Mouse (Mus musculus) liver, embryonic 12.5 days (tissue): ENCODE data around the gene Selplg. TPM values are rescaled to one million over a fixed set of nuclear protein-coding genes. Genes with fewer than 3 reads are reported as not detected.

ENCODE experiments used
- ATAC-seq: fragments of 200-750 bp; cut with Nextera tagmentation; 2 replicates; pipeline ENCODE4 v1.8.0; 2017; ENCODE audit warnings: moderate number of reproducible peaks, mild to moderate bottlenecking, moderate library complexity
- H3K27ac ChIP-seq: fragments of 300-500 bp; sonication (generic); 2 replicates; pipeline ENCODE4 v1.5.1; 2016; ENCODE audit warnings: mild to moderate bottlenecking
- H3K27me3 ChIP-seq: fragments of 300-500 bp; sonication (generic); replicated peaks from 2 replicates; pipeline ENCODE4 v1.6.1; 2016; ENCODE audit warnings: mild to moderate bottlenecking, moderate library complexity
- H3K36me3 ChIP-seq: fragments of 300-500 bp; sonication (generic); 2 replicates; pipeline ENCODE4 v1.6.1; 2016; ENCODE audit warnings: mild to moderate bottlenecking, moderate library complexity
- H3K4me1 ChIP-seq: fragments of 300-500 bp; sonication (generic); 2 replicates; pipeline ENCODE4 v1.6.1; 2016
- H3K4me2 ChIP-seq: fragments of 300-500 bp; sonication (generic); 2 replicates; pipeline ENCODE4 v1.6.1; 2016; ENCODE audit warnings: mild to moderate bottlenecking, moderate library complexity
- H3K4me3 ChIP-seq: fragments of 300-500 bp; sonication (generic); 2 replicates; pipeline ENCODE4 v1.5.1; 2016; ENCODE audit warnings: mild to moderate bottlenecking, moderate library complexity
- H3K9ac ChIP-seq: fragments of 300-500 bp; sonication (generic); 2 replicates; pipeline ENCODE4 v1.6.1; 2016; ENCODE audit warnings: mild to moderate bottlenecking, moderate library complexity
- H3K9me3 ChIP-seq: fragments of 300-500 bp; sonication (generic); replicated peaks from 2 replicates; pipeline ENCODE4 v1.6.1; 2016; ENCODE audit warnings: mild to moderate bottlenecking, moderate library complexity
- WGBS: fragments of 180-500 bp; shearing (Covaris S2); methylation state at CpG from one replicate; pipeline ENCODE4 v1.1.7; 2016; ENCODE audit not compliant: insufficient replicate concordance; 5-methylcytosine and 5-hydroxymethylcytosine counted together
- polyA plus RNA-seq: library from polyadenylated mRNA; unstranded; fragments of >200 nt; fragmentation: Nextera tagmentation; extraction: Ambion mirVana; gene quantifications from 2 replicates; pipeline ENCODE4 v1.2.1, GENCODE M21; 2016

Gene Selplg
- polyA plus RNA-seq, 1 experiment from 2014 or later, result 11.6 TPM

DNA sequence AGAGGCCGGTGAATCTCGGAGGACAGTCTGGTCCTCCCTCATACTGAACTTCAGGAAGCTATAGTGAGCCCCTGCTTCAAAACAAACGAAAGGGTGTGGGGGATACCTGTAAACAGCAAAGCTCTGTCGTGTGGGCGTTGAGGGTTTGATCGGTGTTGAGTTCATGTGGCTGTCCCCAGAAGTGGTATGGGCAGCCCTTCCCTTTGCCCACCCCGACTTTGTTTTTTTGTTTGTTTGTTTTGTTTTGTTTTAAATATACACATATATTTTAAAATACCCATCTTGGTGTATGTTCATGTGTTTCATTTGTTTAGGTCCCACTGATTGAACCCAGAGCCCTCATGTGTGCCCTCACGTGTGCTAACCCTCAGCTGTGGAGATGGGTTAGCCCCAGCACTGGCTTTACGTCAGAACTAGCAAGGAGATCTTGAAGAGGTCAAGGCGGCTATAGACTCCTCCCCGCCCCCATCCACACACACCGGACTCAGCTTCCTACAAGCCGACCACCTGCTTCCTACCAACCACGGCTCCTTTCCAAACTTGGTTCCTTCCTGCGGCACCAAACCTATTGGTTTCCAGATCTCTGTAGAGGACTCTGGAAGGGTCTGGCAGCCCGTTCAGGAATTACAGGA, 988 bp upstream of the Selplg start:
- no peaks in the 10 kb centered on the region for H3K36me3 ChIP-seq
- H3K9me3 ChIP-seq, result no peaks in the 10 kb centered on the region
- H3K9ac ChIP-seq, result no peak overlapping the region
- no peak overlapping the region for H3K27ac ChIP-seq
- H3K4me3 ChIP-seq, result no peak overlapping the region
- no peak for ATAC-seq
- WGBS, result 38% methylated on average over 16 of the region's 16 CpGs
- H3K27me3 ChIP-seq, result no peaks in the 10 kb centered on the region
- H3K4me2 ChIP-seq, result no peak overlapping the region
- peaks cover 29% of the 10 kb centered on the region for H3K4me1 ChIP-seq

DNA sequence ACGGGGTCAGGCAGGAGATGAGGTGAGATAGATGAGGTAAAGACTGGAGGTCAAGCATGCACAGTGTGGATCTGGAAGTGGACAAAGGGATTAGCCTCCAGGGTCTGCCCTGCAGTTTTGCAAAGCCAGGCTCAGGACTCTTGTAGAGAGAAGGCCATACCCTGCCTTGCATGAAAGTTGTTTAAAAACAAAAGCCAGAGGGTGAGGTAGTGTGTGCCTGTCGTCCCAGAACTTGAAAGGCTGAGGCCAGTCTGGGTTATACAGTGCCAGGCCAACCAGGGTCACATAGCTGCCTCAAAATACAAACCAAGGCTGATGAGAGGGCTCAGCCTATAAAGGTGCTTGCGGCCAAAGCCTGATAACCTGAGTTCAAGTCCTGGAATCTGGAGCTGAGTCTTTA, 703 bp downstream of the Selplg start:
- Histone ChIP-seq H3K9me3 (no peaks in the 10 kb centered on the region), H3K4me3 (no peak overlapping the region), H3K36me3 (no peaks in the 10 kb centered on the region), H3K4me2 (no peak overlapping the region), H3K9ac (no peak overlapping the region), H3K27me3 (no peaks in the 10 kb centered on the region), H3K4me1 (peaks cover 38% of the 10 kb centered on the region), H3K27ac (no peak overlapping the region)
- 61% methylated on average over 3 of the region's 3 CpGs for WGBS
- ATAC-seq, result no peak

DNA sequence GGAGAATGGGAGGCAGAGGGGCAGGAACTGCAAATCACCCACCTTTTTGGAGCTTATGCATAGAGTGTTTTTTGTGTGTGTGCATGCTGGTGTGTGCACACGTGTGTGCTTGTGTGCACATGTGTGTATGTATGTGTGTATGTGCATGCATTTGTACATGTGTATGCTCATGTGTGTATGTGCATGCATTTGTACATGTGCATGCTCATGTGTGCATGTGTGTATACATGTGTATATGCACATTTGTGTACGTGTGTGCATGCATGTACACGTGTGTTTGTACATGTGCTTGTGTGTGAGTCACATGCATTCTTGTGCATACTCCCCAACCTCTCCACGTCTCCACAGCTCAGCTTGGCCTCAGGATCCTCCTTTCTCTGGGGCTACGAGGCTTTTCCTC, 1.6 kb downstream of the Selplg start:
- no peak for ATAC-seq
- Histone ChIP-seq H3K4me3 (no peak overlapping the region), H3K4me2 (peak overlapping the region; percentile 62), H3K4me1 (peaks cover 39% of the 10 kb centered on the region), H3K9ac (no peak overlapping the region), H3K27ac (no peak overlapping the region), H3K36me3 (no peaks in the 10 kb centered on the region), H3K9me3 (no peaks in the 10 kb centered on the region), H3K27me3 (0 out of 2 replicates have a peak, but pooled peaks cover 6% of the 10 kb centered on the region)
- WGBS, result 70% methylated on average over 5 of the region's 5 CpGs

DNA sequence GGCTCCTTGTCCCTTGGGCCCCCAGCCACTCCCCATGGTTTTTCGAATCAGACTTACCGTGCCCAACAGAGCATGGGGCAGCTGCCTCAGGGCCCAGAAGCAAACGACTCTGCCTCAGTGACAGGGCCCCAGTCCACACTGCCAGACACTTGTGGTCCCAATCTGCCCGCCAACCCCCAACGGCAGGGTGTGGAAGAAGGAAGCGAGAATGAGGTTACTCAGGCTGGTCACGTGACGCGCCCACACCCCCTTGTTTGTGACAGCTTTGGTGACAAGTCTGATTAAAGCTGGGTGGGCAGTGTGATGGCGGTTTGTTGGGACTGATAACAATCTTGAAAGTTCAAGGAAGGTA, 2.2 kb downstream of the Selplg start:
- peak overlapping the region; percentile 62 for H3K4me2 ChIP-seq

DNA sequence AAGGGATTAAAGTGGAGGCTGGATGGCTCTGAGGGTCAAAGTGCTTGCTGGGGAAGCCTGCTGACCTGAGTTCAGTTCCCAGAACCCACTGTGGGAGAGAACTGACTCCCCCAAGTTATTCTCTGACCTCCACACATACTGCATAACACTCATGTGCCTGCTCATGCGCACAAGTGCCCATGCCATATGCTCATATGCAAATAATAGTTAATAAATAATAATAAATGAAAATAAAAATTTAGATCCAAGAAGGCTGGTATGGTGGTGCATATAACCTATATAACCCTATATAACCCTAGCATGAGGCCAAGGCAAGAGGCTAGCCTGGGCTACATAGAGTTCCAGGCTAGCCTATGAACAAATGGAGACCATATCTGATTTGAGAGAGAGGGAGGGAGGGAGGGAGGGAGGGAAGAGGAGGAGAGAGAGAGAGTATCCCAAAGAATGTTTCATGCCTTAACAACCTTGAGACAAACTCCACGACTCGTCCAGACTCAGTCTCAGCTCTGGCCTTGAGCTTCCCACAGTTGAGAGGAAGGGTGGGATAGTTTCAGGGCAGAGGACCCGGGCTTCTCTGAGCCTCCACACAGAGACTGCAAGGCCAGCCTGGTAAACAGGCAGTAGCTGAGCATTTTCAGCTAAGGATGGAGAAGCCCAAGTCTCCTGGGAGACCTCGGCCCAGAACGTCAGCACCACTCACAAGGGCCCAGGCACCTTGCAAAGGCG, 2.7 kb downstream of the Selplg start:
- no peaks in the 10 kb centered on the region for H3K9me3 ChIP-seq
- H3K27ac ChIP-seq, result peak overlapping the region; percentile 56
- peak; percentile 19 for ATAC-seq
- peak overlapping the region; percentile 48 for H3K9ac ChIP-seq
- peak overlapping the region; percentile 36 for H3K4me3 ChIP-seq
- WGBS, result 46% methylated on average over 7 of the region's 7 CpGs
- peaks cover 49% of the 10 kb centered on the region for H3K4me1 ChIP-seq
- peak overlapping the region; percentile 62 for H3K4me2 ChIP-seq
- no peaks in the 10 kb centered on the region for H3K36me3 ChIP-seq
- 0 out of 2 replicates have a peak, but pooled peaks cover 6% of the 10 kb centered on the region for H3K27me3 ChIP-seq

More for the DNA sequence above, 2.2 kb downstream of the Selplg start:
- Histone ChIP-seq H3K9ac (peak overlapping the region; percentile 48), H3K4me3 (peak overlapping the region; percentile 36), H3K4me1 (peaks cover 44% of the 10 kb centered on the region), H3K27me3 (0 out of 2 replicates have a peak, but pooled peaks cover 6% of the 10 kb centered on the region), H3K27ac (peak overlapping the region; percentile 56), H3K36me3 (no peaks in the 10 kb centered on the region), H3K9me3 (no peaks in the 10 kb centered on the region)
- peak; percentile 65 for ATAC-seq
- WGBS, result 25% methylated on average over 10 of the region's 10 CpGs

DNA sequence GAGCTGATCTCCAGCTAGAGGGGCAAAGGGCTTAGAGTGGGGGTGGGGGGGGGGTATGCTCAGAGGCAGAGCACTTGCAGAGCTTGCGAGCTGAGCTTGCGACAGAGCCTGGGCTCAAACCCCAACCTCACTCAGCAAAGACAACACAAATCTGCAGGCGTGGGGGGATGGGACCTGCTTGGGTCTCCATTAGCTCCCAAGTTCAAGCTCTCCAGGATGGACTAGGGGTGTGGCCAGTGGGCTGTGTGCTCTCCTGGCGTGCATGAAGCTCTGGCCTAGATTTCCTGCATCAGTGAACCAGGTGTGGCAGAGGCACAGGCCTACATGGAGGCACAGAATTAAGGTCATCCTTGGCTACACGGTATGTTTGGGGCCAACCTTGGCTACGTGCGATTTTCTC, 4.0 kb downstream of the Selplg start:
- peak overlapping the region; percentile 52; the same call in 1 of the 2 replicates for H3K27ac ChIP-seq
- 55% methylated on average over 7 of the region's 7 CpGs for WGBS
- no peak overlapping the region for H3K9ac ChIP-seq
- H3K4me1 ChIP-seq, result peaks cover 52% of the 10 kb centered on the region
- H3K36me3 ChIP-seq, result no peaks in the 10 kb centered on the region
- H3K9me3 ChIP-seq, result no peaks in the 10 kb centered on the region
- H3K4me2 ChIP-seq, result peak overlapping the region; percentile 22; the same call in 1 of the 2 replicates
- 0 out of 2 replicates have a peak, but pooled peaks cover 6% of the 10 kb centered on the region for H3K27me3 ChIP-seq
- peak; percentile 26; the same call in 1 of the 2 replicates for ATAC-seq
- no peak overlapping the region for H3K4me3 ChIP-seq

DNA sequence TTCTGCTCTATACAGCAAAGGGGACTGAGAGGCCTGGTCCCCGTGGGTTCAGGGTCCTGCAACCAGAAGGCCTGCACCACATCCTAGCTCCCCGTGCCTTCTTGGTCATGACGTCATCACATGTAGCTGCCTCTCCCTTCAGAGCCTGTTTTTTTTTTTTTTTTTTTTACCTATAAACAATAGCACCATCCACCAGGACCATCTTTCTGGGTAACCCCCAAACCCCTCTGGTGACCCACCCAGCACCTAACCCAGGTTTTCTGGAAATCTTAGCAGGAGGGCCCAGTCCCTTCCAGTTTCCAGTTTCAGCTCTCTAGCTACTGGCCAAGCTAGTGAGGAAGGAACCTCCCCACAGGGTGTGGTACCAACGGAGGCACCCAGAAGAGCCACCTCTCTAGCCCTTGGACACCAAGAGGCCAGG, 4.4 kb downstream of the Selplg start:
- H3K4me2 ChIP-seq, result peak overlapping the region; percentile 22; the same call in 1 of the 2 replicates
- no peak for ATAC-seq
- peak overlapping the region; percentile 52; the same call in 1 of the 2 replicates for H3K27ac ChIP-seq
- H3K27me3 ChIP-seq, result 0 out of 2 replicates have a peak, but pooled peaks cover 6% of the 10 kb centered on the region
- no peaks in the 10 kb centered on the region for H3K36me3 ChIP-seq
- no peak overlapping the region for H3K4me3 ChIP-seq
- no peak overlapping the region for H3K9ac ChIP-seq
- WGBS, result 35% methylated on average over 4 of the region's 4 CpGs
- H3K4me1 ChIP-seq, result peaks cover 52% of the 10 kb centered on the region
- no peaks in the 10 kb centered on the region for H3K9me3 ChIP-seq

DNA sequence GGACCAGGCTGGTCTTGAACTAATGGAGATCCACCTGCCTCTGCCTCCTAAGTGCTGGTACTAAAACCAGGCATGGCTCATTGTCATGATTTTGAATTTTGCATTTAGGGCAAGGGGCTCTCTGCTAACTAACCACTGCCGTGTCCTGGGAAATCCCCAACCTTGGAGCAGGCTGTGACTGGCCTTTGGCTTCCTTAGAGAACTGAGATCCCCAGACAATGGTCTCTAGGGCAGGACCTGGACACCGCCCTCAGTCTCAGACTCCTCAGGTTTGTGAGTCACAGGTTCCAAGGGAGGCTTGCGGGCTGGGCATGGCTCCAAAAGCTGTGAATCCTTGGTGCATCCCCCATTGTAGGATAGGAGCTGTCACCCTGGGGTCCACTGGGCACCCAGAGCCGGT, 5.8 kb downstream of the Selplg start:
- no peaks in the 10 kb centered on the region for H3K9me3 ChIP-seq
- no peak for ATAC-seq
- H3K4me2 ChIP-seq, result no peak overlapping the region
- 79% methylated on average over 4 of the region's 4 CpGs for WGBS
- H3K36me3 ChIP-seq, result no peaks in the 10 kb centered on the region
- no peak overlapping the region for H3K9ac ChIP-seq
- 0 out of 2 replicates have a peak, but pooled peaks cover 6% of the 10 kb centered on the region for H3K27me3 ChIP-seq
- H3K4me3 ChIP-seq, result no peak overlapping the region
- no peak overlapping the region for H3K27ac ChIP-seq
- H3K4me1 ChIP-seq, result peaks cover 46% of the 10 kb centered on the region

DNA sequence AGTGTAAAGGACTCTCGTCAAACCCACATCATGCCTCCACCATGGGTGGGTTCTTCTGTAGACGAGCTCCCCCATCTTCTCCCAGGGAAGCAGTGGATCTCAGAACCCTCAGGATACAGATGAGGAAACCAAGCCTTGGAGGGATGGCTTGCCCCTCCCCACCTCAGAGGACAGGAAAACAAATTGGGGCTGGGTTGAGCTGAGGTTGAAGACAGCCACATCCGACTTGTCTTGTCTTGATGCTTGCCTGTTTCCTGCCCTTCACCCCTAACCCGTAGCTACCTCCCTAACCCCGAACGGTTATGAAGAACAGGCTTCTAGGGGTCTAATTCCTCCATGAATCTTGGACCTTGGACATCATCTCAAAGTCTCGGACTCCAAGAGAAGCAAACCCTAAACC, 6.9 kb downstream of the Selplg start:
- Histone ChIP-seq H3K27me3 (0 out of 2 replicates have a peak, but pooled peaks cover 6% of the 10 kb centered on the region), H3K9me3 (no peaks in the 10 kb centered on the region), H3K9ac (no peak overlapping the region), H3K4me1 (peaks cover 40% of the 10 kb centered on the region), H3K4me2 (no peak overlapping the region), H3K4me3 (no peak overlapping the region), H3K36me3 (no peaks in the 10 kb centered on the region), H3K27ac (no peak overlapping the region)
- 33% methylated on average over 7 of the region's 7 CpGs for WGBS
- ATAC-seq, result no peak

DNA sequence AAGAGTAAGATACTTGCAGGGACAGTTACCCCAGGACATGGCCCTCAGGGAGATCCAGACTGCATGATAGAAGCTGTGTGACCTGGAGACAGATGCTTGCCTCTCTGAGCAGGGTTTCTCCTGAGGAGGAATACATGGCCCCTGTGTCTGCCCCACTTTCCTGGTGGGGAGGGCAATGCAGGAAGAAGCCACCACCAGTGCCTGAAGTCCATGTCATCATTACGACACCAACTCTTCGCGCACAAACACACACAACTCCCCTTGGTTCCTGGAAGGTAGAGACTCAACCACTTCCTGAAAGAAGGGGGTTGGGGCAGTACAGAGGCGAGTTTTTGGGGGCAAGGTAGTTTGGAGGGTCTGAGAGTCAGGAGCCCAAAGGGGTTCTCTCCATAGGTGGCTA, 8.2 kb downstream of the Selplg start:
- Histone ChIP-seq H3K27me3 (0 out of 2 replicates have a peak, but pooled peaks cover 6% of the 10 kb centered on the region), H3K9me3 (no peaks in the 10 kb centered on the region), H3K36me3 (no peaks in the 10 kb centered on the region), H3K4me1 (peaks cover 28% of the 10 kb centered on the region), H3K4me3 (no peak overlapping the region), H3K27ac (no peak overlapping the region), H3K9ac (no peak overlapping the region), H3K4me2 (no peak overlapping the region)
- 50% methylated on average over 4 of the region's 4 CpGs for WGBS
- ATAC-seq, result no peak

DNA sequence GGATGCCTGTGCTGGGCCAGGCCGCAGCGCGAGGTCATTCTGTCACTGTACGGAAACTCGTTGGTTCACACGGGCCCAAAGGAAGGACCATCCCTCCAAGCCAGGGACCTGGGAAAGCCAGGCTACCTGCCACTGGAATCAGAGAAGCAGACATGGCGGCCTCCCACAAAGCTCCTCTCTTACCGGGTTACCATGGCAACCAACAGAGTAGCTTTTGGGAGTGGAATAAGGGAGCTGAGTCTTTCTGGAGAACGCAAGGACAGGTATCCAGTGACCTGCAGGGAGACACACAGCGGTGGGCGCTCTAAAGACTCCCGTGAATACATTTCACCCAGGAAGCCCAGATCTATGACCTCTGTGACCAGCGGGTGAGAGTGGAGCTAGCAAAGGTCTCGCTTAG, 13.9 kb downstream of the Selplg start:
- no peak for ATAC-seq
- H3K4me3 ChIP-seq, result no peak overlapping the region

DNA sequence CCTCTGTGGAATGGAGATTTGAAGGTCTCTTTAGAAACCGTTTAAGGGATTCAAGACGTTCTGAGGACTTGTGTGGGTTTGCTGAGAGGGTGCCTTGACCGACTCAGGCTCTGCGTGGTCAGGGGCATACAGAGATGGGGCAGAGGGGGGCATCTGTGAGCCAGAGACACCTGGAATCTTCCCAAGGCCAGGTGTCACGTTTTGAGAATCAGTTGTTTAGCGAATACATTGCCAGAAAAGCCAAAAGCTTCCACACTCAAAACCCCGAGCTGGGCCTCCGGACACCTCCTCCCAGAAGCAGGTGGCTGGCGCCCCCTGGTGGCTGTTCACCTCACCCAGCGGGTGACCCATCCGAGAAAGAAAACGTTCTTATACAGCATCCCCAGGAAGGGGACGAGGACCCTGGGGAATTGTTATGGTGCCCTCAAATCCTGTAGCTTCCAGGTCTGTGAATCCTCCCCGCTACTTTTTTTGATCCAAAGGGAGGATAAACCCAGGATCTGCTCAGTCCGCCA, 16.7 kb downstream of the Selplg start:
- 13% methylated on average over 15 of the region's 15 CpGs for WGBS
- H3K4me2 ChIP-seq, result peak overlapping the region; percentile 29
- H3K9ac ChIP-seq, result no peak overlapping the region
- no peak overlapping the region for H3K27ac ChIP-seq
- ATAC-seq, result no peak
- H3K9me3 ChIP-seq, result peaks cover 5% of the 10 kb centered on the region; the same call in 1 of the 2 replicates
- no peaks in the 10 kb centered on the region for H3K4me1 ChIP-seq
- H3K27me3 ChIP-seq, result peaks cover 23% of the 10 kb centered on the region
- H3K4me3 ChIP-seq, result no peak overlapping the region
- no peaks in the 10 kb centered on the region for H3K36me3 ChIP-seq

More for the DNA sequence above, 13.9 kb downstream of the Selplg start:
- Histone ChIP-seq H3K4me2 (no peak overlapping the region), H3K27me3 (peaks cover 16% of the 10 kb centered on the region), H3K36me3 (no peaks in the 10 kb centered on the region), H3K9me3 (no peaks in the 10 kb centered on the region), H3K4me1 (no peaks in the 10 kb centered on the region), H3K27ac (no peak overlapping the region), H3K9ac (no peak overlapping the region)
- WGBS, result 72% methylated on average over 14 of the region's 14 CpGs
